Mouse (Mus musculus) lung, adult 18-20 months (tissue): Measurements from ENCODE around the gene Egln2.

Experiments
- DNase-seq, 2 experiments: peaks; one replicate each; pipeline ENCODE4 v3.0.0; 2022; ENCODE audit warnings: mixed read lengths in 2 of 2

The Egln2 gene

GRCm38 (mm10) chr7:27166614-27167474 is at the start of gene Egln2:
TSS of gene Egln2 (minus strand) at chr7:27166802.
- DNase-seq = peak; percentile 95 to 97

GRCm38 (mm10) chr7:27212626-27213025 is 46.0 kb upstream of the Egln2 start:
- no peak for DNase-seq

DNA sequence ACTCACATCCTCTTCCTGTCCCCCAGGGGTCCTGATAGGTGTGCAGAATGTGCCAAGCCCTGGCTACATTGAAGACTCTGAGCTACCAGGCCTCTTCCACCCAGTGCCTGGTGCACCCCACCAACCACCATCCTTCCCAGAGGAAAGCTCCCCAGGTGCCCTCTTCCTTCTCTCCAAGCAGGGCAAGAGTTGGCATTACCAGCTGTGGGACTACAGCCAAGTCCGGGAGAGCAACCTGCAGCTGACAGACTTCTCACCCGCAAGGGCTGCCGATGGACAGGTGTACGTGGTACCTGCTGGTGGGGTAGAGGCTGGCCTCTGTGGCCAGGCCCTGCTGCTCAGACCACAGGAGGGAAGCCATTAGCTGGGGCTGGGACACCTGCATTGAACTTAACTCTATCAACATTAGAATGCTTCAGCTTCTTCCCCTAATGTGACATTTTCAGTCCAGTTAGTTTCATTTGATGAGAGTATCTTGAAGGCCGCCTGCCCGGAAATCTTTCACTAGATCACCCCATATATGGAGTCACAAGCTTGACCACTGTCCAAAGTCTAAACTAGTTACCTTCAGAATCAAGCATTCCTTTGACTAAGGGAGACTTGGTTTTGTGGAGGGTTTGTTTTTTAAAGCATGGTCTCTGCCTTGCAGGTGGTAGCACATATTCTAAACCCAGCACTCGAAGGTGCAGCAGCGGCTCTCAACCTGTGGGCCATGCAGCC is 37.3 kb upstream of the Egln2 start:
- DNase-seq = no peak

DNA sequence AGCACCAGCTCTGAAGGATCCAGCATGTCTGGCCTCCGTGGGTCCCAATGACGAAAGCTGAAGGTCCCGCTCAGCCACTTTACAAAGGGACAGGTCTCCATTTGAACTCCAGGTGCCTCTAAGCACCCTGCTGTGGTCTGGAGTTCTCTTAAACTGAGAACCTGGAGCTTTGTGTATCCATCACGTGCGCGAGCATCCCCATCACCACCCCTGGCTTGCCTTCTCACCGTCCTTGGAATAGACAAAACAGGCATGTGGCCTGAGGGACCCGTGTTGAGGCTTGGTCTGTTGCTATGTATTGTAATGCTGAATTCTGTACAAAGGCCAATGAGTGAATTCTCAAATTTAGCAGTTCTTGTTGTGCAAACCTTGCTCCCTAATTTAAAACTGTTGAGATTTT is 32.2 kb upstream of the Egln2 start:
- no peak for DNase-seq

- no peak for DNase-seq
Measured at GRCm38 (mm10) chr7:27198355-27198754, 31.8 kb upstream of the Egln2 start.

DNA sequence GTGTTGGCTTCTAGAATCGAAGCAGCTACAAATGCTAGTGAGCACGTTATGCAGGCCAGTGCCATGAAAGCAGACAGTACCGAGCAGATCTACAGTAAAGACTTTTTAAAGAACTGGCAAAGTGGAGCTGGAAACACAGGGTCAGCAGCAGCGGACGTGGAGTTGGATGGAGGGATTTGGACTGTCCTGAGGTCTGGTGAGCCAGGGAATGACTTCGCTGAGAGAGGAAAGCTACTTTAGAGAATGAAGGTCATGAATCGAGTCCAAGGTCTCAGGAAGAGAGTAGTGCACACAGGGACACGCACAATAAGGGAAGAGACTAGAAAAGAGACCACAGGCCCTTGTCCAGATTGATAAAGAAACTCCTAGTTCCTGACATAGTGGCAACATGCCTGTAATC is 31.0 kb upstream of the Egln2 start:
- DNase-seq = no peak

DNA sequence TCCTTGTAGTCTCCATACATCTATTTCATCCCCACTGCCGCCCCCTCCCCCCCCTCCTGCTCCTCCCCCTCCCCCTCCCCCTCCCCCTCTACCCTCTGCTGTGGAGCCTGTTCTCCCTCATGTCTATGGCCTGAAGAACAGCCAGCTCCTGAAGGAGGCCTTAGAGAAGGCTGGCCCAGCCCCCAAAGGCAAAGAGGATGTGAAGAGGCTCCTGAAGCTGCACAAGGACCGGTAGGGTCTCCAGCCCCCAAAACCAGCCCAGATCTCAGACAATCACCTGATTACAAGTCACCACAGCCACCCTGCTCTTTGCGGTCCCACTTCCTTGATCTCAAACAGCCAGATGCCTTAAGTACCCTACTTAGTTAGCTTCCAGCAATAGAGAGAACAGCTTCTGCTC is 30.5 kb upstream of the Egln2 start:
- no peak for DNase-seq

GRCm38 (mm10) chr7:27195681-27196611 is 29.3 kb upstream of the Egln2 start, which contains the start of the genes BC024978 and Snrpa:
TSS of gene BC024978 (plus strand) at chr7:27195781.
TSS of gene Snrpa (minus strand) at chr7:27196271.
- peak; percentile 99 for DNase-seq

- DNase-seq = no peak
Measured at GRCm38 (mm10) chr7:27193731-27194130, 27.1 kb upstream of the Egln2 start.

DNA sequence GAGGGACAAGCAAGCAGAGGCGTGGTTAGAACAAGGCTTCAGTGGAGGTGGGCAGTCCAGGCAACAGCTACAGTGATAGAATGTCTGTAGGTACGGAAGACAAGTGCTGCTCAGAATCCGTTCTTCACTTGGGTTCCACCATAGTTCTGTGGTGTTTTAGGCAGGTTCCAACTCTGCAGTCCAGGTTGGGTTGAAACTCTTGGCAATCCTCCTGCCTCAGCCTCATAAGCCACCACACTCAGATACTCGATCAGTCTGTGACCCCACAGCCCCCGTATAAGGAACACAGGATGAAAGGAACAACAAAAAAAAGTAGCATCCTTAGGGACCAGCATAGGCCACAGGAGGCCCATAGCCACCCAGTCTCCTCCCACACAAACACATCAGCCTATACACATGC is 25.8 kb upstream of the Egln2 start:
- DNase-seq = no peak

DNA sequence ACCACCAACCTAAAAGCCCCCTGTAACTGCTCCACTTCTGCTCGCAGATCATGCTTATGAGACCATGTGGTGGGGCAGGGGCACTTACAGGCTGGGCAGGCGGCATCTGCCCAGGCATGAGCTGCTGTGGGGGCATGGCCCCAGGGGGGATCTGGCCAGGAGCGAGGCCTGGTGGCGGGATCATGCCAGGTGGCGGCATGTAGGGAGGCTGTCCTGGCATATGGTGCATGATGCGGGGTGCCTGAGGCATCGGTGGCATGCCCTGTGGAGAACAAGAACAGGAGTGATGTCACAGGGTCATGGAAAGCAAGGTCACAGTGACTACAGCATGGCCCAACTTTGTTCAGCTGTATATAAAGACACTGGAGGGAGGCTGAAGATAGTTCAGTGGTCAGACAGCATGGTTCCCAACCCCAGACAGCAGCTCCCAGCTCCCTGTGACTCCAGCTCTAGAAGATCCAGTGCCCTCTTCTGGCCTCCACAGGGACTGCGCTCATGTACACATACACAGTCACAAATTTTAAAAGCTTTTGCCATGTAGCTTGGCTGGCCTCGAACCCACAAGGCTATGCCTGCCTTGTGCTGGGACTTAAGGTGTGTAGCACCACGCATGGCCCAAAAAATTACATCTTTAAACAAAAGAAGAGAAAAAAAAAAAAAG is 22.8 kb upstream of the Egln2 start:
- no peak for DNase-seq

- DNase-seq = no peak
Measured at GRCm38 (mm10) chr7:27185986-27186385, 19.4 kb upstream of the Egln2 start.

DNA sequence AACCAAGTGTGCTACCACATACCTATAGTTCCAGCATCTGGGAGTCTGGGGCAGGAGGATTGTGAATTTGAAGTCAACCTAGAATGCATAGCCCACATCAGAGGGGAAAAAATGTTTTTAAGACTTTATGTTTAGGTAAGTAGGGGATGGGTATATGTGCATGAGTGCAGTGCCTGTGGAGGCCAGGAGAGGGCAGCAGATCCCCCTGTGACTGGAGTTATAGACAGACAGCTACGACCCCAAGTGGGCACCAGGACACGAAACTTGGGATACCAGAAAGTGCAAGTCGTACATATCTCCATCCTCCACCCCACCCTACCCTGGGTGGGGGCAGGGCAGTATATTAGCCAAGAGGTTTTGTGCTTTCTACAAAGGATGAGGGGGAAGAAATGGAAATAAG is 18.4 kb upstream of the Egln2 start:
- DNase-seq = no peak

DNA sequence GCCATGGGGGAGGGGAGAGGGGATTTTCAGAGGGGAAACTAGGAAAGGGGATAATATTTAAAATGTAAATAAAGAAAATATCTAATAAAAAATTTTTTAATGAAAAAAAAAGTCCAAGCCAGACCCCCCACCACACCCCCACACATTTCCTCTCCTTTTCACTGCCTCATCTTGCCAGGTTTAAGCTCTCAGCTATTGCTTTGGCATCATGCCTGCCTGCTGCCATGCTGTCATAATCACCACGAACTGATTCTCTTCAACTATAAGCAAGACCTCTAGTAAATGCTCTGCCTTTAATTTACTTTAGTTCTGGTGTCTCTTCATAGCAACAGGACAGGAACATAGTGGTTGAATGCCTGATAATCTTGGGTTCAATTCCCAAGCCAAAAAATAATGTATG is 15.9 kb upstream of the Egln2 start:
- no peak for DNase-seq

DNA sequence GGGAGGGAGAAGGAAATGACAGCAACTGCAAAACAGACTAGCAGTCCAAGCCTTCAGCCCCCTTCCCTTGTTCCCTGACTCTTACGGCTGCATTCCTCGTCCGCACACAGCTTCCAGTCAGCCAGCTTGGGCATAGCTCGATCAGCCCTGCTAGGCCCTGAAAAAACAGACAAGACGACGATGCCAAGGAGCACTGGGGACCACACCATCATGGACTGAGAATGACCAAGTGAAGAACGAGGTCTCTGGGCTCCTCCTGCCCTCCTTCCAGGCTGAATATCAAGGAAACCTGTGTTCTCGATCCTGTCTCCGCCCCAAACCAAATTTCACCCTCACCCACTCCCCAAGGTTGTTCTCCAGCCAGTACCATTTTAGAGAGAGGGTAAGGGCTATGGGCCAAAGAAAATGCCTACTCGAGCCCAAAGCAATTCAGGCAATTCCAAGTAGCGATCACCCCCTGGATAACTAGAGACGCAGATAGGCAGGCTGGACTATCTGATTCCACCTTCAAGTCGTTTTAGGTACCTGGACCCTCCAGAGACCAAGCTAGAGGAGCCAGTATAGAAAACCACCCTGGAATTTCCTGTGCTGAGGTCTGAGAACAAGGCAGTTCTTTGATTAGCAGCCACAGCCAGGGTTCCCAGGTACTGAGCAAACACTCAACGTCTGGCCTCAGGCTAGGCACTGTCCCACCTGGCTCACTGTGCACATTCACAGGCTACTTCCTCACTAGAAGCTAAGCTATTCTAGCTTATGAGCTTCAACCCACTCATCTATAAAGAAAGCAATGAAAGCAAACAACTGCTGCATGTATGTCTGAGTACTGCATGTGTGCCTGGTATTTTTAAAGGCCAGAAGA is 14.5 kb upstream of the Egln2 start, which contains the start of the genes Gm21983 and Mia:
TSS of gene Gm21983 (minus strand) at position 250 of the 859 bp plus-strand sequence.
TSS of gene Mia (minus strand) at position 321 of the 859 bp plus-strand sequence.
- DNase-seq = peak; percentile 50 to 71

- peak; percentile 67 to 74 for DNase-seq
Measured at GRCm38 (mm10) chr7:27180036-27180435, 13.4 kb upstream of the Egln2 start.

DNA sequence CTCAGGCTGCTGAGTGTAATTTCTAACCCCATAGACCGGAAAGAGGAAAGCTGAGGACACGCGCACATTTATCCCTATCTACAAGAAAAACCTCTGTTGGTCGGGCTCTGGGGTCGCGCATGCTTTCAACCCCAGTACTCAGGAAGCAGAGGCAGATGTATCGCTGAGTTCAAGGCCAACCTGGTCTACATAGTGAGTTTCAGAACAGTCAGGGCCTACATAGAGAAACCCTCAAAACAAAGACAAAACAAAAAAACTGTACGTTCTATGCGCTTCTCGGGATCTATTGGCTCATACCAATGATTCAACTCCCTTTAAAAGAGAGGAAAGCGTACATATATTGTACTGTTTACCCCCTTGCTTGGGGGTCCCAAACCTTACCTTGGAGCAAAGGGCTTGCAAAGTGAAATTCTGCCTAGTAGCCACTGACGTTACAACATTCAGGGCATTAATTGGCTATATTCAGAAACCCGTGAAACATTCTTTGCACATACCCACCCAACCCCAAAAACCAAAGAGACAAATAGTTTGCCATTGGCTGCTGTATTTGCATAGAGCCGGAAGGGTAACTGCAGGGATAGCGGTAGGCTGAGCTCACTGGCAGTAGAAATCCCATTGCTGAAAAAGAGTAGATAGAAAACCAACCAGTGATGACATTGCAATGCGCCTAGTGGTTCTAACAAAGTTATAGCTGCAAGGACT is 12.8 kb upstream of the Egln2 start:
- DNase-seq = no peak

DNA sequence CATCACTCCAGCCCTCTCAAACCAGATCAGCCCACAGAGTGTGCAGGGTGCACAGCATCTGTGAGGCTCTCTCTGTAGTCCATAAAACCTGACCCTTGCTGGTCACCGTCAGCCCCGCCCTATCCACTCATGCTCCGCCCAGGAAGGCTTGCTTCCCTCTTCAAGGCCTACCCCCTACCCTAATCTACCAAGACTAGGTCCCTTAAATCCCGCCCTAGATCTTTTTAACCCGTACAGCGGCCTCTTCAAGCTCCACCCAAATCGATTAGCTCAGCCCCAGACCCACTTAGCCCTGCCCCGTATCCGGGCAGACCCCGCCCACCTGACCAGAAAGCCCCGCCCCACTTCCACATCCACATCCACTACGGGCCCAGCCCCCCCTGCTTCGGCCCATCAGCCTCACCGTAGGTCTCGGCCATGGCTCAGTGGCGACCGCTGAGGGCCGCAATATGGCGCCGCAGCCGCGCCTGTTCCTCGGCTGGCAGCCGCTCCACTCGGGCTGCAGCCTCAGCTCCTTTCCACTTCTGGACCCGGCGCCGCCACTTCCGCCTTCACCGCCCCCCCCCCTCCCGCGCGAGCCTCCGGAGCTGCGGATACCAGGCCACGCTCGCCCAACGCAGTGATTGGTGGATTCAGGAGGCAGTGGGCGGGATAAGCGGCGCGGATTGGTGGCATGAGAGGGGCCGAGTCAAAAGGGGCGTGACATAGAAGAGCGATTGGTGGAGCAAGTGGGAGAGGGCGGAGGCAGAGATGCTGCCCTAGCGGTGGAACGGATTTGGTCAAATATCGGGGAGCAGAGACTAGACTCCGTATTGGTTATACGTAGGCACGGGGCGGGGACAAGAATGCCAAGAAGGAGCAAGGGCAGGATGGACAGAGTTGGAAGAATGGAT is 12.0 kb upstream of the Egln2 start, which contains the start of gene Rab4b:
TSS of gene Rab4b (minus strand) at position 573 of the 893 bp plus-strand sequence.
- peak; percentile 100 for DNase-seq

DNA sequence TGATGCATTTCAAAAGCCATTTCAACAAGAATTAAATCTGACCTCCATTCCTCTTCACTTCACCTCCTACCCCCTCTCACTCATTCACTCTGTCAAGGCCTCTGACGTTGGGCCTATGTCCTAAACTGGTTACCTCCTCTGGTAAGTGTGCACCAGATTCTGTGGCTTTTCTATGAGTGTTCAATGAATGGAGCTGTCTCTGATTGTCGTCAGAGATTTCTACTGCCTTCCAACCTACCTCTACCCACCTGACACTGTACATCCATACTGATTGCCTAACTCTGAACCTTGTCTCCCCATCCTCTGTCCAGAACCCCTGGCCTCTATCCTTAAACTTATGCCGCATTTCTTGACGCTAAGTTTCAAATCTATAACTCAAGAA is 11.3 kb upstream of the Egln2 start:
- DNase-seq = no peak
